Mouse (Mus musculus) mouse trophoblast stem cell (cell line): ENCODE data around the gene Slx4.
"Not testable (repeated sequence)": the region's sequence is repeated elsewhere in the genome, so short reads cannot be mapped to it uniquely, and the experiment has no call there.

Source experiments
- in situ Hi-C, 2 experiments: fragments of 300-500 bp; cut with MseI, MboI; formaldehyde crosslinking; loops; 2 replicates in 1 of 2; 3 replicates in 1 of 2; pipeline ENCODE4 v1.15.1; 2025

Gene Slx4

GRCm38 (mm10) chr16:4003489-4004398, at the start of gene Slx4:
TSS of gene Slx4 (minus strand) at chr16:4003770.
- in situ Hi-C loops, result no loop called here

- in situ Hi-C loops, result no loop called here
These were observed 49.0 kb upstream of the Slx4 start for GRCm38 (mm10) chr16:4052601-4053000.

DNA sequence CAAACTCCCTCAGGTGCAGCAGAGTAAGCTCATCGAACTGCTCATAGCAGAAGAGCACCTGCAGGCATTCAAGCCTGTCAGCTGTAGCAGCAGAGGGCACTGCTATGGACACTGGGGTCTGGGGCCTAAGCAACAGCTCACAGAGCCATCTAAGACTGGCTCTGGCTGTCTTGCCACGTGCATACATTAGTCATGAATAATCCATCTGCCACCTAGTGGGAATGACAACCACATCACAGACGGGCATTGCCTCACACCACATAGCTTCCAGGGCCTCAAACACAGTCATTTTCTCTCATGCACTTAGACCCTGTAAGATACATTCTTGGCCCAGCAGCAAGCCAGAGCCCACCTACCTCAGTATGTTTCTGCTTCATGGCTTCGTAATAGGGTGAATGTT, 42.0 kb upstream of the Slx4 start:
- in situ Hi-C loops, result no loop called here

DNA sequence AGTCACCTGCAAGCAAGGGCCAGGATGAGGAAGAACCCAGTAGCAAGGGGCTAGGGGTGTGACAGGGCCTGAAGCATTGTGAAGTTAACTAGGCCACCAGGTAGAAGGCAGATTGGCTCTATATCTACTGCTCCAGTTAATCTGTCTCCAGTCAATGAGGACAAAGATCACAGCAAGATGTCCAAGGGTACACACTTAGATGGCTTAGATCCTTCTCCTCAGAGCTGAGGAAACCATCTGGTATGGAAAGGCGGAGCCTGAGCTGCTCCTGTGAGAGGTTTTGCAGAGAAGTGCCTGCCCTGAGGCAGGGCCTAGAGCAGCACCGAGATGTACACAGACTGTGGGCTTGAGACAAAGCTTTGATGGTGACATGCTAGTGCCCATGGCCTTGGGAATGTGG, 40.5 kb upstream of the Slx4 start:
- in situ Hi-C loops, result no loop called here

DNA sequence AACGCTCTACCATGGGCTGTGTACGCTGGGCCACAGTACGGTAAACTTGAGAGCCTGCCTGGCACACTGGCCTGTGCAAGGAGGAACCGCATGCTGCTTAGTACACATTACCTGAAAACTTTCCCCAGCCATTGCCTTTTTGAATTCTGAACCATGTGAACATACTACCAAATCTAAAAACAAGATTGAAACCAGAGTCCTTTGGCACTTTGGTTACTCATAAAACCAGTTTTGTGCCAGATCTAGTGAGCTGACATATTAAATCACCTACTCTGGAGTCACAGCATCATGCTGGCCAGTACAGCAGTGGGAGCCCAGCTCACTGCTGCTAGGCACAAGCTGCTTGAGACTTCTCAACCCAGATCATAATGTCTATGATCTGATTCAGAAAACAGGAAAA, 38.1 kb upstream of the Slx4 start:
- in situ Hi-C loops, result no loop called here

DNA sequence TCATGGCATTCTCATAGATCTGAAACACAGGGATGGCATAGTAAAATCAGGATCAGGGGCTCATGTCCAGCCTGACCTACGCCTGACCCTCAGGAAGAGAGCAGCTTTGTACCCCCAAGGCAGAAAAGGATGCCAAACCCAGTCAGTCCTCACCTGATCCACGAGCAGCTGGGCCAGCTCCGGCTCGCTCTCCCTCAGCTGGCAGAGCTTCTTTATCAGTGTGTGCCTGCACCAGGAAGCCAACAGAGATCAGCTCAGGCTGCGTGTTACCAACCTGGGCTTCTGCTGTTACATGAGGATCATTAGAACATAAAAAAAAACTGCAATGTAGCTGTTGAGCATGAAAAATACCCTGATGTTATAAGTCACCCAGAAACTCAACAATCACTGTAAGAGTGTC, 36.6 kb upstream of the Slx4 start:
- in situ Hi-C loops, result no loop called here

DNA sequence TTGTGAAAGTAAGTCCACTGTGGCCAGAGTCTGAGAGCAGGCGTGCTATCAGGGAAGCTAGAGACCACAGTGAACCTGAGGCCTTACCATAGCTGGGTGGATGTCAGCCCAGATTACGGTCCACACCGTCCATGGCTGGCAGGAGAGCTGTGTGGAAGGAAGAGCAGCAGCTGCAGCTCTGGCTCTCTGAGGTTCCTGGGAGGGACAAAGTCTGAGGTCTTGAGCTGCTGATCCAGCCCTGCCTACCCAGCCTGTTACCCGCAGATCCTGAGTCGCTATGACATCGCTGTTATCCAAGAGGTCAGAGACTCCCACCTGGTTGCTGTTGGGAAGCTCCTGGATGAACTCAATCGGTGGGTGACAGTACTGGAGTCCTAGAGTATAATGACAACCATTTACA, 34.1 kb upstream of the Slx4 start:
- in situ Hi-C loops, result no loop called here

- in situ Hi-C loops, result no loop called here
These were observed 33.2 kb upstream of the Slx4 start, which contains the start of gene Dnase1 for GRCm38 (mm10) chr16:4036807-4037206. TSS of gene Dnase1 (plus strand) at chr16:4036942.

GRCm38 (mm10) chr16:4035575-4035974, 32.0 kb upstream of the Slx4 start:
- in situ Hi-C loops, result no loop called here

- in situ Hi-C loops, result no loop called here
These were observed 30.9 kb upstream of the Slx4 start for GRCm38 (mm10) chr16:4034476-4034875.

DNA sequence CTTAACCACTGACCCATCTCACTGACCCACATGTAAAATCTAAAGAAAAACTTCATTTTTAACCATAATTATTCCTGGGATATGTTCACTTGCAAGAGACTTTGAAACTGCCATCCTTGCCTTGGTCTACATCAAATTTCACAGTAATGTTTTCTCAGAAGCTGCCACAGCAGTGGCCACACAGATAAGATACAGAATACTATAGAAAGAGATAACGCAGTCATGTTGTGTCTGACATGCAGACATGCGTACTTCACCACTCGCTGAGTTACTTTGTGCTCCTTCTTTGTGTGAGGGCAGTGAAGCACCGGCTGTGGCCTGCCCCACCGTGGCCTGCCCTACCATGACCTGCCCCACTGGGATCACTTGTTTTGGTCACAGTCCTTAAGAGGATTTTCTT, 30.4 kb upstream of the Slx4 start:
- in situ Hi-C loops, result no loop called here

- in situ Hi-C loops, result no loop called here
These were observed 28.8 kb upstream of the Slx4 start for GRCm38 (mm10) chr16:4032341-4032748.

DNA sequence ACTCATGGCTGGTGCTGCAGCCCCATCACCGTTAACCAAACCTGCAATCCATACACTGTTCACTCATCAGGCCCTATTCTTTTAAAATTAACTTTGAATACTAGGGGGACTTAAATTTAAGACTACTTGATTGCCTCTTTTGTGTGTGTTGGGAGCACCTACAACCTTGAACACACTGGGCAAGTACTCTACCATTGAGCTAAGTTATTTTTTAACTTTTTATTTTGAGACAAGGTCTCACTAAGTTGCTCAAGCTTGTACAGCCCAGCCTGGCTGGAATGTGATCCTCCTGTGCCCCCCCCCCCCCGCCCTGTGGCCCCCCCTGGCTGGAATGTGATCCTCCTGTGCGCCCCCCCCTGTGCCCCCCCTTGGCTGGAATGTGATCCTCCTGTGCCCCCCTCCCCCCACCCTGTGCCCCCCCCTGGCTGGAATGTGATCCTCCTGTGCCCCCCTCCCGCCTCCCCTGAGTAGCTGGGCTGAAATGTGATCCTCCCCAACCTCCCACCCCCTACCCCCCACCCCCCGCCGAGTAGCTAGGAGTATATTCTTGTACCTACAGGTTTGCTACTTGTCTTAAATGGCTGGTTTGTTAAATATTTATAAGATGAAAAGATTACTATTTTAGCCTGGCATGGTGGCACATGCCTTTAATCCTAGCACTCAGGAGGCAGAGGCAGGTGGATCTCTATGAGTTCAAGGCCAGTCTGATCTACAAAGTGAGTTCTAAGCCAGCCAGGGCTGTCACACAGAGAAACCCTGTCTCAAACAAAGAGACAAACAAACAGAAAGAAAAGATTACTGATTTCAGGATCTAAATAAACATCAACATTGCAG, 28.1 kb upstream of the Slx4 start:
- in situ Hi-C loops, result no loop called here

GRCm38 (mm10) chr16:4030501-4030900, 26.9 kb upstream of the Slx4 start:
- in situ Hi-C loops, result no loop called here

DNA sequence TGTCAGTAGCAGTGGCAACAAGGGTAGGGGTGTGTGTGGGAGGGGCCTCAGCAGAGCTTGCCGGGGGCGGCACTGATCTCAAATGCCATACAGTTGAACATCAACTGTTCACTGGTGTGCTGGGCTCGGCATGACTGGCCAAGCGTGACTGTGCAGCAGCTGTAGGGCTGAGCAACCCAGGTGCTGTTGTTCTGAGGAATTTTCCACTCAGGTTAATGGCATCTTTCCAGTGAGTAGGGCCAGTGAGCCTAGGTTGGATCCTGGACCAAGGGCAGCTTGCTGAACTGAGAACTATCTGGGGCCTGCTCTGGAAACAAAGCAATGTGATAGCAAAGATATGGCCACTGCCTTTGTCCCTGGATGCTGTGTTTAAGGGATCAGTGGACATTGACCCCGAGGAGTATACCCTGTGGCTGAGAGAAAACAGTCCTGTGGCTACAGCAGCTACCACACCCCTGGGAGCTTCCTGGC, 25.8 kb upstream of the Slx4 start:
- in situ Hi-C loops, result no loop called here

- in situ Hi-C loops, result no loop called here
These were observed 23.6 kb upstream of the Slx4 start for GRCm38 (mm10) chr16:4027211-4027610.

DNA sequence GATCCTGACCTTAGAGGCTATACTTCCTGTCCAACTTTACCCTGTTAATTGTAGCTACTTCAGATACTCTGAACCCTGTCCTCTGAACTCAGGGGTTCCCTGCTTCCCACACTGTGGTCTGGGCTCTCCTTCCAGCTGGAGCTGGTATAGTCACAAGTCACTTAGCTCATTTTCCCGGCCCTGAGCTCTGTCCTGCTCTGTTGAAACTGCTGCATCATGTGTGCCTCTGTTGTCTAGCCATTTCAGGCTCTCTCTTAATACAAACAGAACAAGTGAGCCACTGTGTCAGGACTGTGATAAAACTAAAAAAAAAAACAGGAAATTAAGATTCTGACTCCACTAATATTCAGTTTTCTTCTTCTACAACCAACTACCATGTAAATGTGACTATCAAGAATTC, 23.1 kb upstream of the Slx4 start:
- in situ Hi-C loops, result no loop called here

DNA sequence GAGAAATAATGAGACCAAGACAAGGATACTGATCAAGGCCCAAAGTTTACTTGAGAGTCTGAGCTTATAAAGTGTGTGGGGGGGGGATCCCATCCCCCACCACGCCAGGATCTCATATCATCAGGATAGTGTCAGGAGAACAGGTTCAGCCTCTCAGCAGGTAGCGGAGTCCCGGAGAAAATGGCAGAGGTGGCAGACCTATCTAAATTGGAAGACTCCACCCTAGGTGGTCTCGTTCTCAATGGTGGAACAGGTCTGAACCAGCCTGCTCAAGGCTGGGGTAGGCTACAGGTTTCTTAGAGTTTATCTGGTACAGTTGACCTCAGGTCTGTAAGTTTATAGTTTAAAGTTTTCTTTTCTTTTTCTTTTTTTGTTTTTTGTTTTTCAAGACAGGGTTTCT, 19.1 kb upstream of the Slx4 start:
- in situ Hi-C loops, result no loop called here

GRCm38 (mm10) chr16:4021241-4021640, 17.7 kb upstream of the Slx4 start:
- in situ Hi-C loops, result no loop called here

- in situ Hi-C loops, result not testable (repeated sequence)
These were observed 13.9 kb upstream of the Slx4 start for GRCm38 (mm10) chr16:4017466-4017865.

DNA sequence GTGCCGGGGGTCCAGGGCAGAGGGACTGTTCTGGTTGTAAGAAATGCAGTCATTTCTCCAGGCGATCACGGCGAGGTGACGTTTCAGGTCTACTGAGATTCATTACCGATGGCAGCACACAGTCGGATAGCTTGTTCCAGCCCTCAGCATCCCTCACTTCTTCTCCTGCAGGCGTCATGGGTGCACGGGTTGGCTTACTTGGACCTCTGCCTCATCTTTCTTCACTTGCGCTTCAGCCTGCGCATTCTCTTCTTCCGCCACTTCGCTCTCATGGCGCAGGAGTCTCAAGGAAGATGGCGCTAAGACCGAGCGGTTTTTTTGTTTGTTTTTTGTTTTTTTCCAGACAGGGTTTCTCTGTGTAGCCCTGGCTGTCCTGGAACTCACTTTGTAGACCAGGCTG, 13.2 kb upstream of the Slx4 start:
- in situ Hi-C loops, result not testable (repeated sequence)

DNA sequence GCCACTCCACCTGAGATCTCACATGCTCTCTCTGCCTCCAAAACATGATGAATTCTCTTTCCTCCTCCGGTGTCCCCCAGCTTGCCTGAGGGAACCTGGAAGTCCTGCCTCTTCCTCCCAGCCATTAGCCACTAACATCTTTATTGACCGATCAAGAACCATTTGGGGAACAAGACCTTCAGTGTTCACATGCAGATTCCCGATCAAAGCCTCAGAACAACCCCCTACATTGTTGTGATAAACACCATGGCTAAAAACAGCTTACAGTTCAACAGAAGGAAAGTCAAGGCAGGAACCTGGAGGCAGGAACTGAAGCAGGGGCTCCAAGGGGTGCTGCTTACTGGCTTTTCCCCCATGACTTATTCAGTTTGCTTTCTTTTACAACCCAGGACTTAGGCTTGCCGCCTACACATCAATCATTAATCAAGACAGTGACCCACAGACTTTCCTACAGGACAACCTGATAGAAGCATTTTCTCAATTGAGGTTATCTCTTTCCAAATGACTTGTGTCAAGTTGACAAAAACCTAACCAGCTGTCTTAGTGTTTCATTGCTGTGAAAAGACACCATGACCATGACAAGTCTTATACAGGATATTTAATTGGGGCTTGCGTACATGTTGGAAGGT, 10.6 kb upstream of the Slx4 start:
- in situ Hi-C loops, result no loop called here
